ENCODE assay signal across 8 mouse cellular contexts in genomic region chr17:24886134-24886931, GRCm38 (mm10). TPM values are rescaled to one million over a fixed set of nuclear protein-coding genes. Genes with fewer than 3 reads are reported as not detected.
DNase-seq lines count a peak whose midpoint lies in the region; ATAC-seq and TF ChIP-seq lines count a peak whose summit lies in the region.

Nubp2 (minus strand) TSS chr17:24886349.
Spsb3 (plus strand) TSS chr17:24886643.

- peaks cover 71% of the 10 kb centered on the region for H3K36me3 ChIP-seq in megakaryocyte, embryonic 14.5 days (replicated peaks; ENCODE audit: low read length)

- H3K4me1 ChIP-seq in cortical plate, adult 2 months (ENCODE audit: control insufficient read depth, insufficient read depth, low read length) = peaks cover 5% of the 10 kb centered on the region; the same call in 1 of the 2 replicates
- H3K4me1 ChIP-seq in megakaryocyte, embryonic 14.5 days = peaks cover 70% of the 10 kb centered on the region

- no peak for TF ChIP-seq CTCF in cortical plate, adult 2 months (IDR thresholded peaks at IDR 0.05; ENCODE audit: extremely low read depth, insufficient read depth, low read length)

- TF ChIP-seq POLR2A in cortical plate, adult 2 months (IDR thresholded peaks at IDR 0.05; ENCODE audit: extremely low read depth, insufficient read depth, low read length) = peak; percentile 73; the same call in 1 of the 2 replicates

- no peaks in the 10 kb centered on the region for H3K9me3 ChIP-seq in megakaryocyte, embryonic 14.5 days

- H3K27me3 ChIP-seq in megakaryocyte, embryonic 14.5 days (replicated peaks) = no peaks in the 10 kb centered on the region

- H3K4me3 ChIP-seq in cortical plate, adult 2 months (ENCODE audit: insufficient read depth, low read length) = peak within 1 kb of the TSS; percentile 95
- peak within 1 kb of the TSS; percentile 99 for H3K4me3 ChIP-seq in megakaryocyte, embryonic 14.5 days (replicated peaks)

- peak; percentile 95 for ATAC-seq in activated CD4-positive, CD25-positive, alpha-beta regulatory T cell, adult 4 months

- peak within 1 kb of the TSS; percentile 26 for H3K27ac ChIP-seq in cortical plate, adult 2 months (ENCODE audit: insufficient read depth, low read length)

- peak; percentile 97 for DNase-seq in gastrocnemius, adult 8-10 months (ENCODE audit: low spot score in 2 of 2)
- DNase-seq in hindlimb bud, embryonic 11.5 days (ENCODE audit: extremely low spot score, low read depth, low spot score) = peak; percentile 98
- DNase-seq in left cerebral cortex, adult 8-10 months (ENCODE audit: low spot score in 2 of 2) = peak; percentile 90 to 100
- peak; percentile 99 to 100 for DNase-seq in right cerebral cortex, postnatal 10 days (ENCODE audit: low spot score in 2 of 2)
- DNase-seq in urinary bladder, postnatal 25 days (ENCODE audit: low spot score) = peak; percentile 94

RNA-seq across cellular contexts. Expression of gene Nubp2, which starts in this region (rescaled TPM):
- polyA plus RNA-seq in activated CD4-positive, CD25-positive, alpha-beta regulatory T cell, adult 4 months (2017; shearing (Covaris generic)) = 100 to 1,000 TPM in 1 of 2 experiments, 10 to 100 TPM in 1; 88.6 to 103 TPM
- 24.6 and 27.3 TPM in 2 replicates for polyA plus RNA-seq in cortical plate, adult 2 months (2012; rRNA removed)
- total RNA-seq in gastrocnemius, adult 8-10 months (2022) = 10 to 100 TPM; 10.5 to 13.7 (median 11.9) TPM
- 10 to 100 TPM; 28.1 to 33.7 (median 32.0) TPM for total RNA-seq in left cerebral cortex, adult 8-10 months (2022)
- 58.9 and 67.0 TPM in 2 replicates for polyA plus RNA-seq in megakaryocyte, embryonic 14.5 days (2012; ENCODE audit: insufficient read depth, low replicate concordance)

RNA-seq across cellular contexts. Expression of gene Spsb3, which starts in this region (rescaled TPM):
- polyA plus RNA-seq in activated CD4-positive, CD25-positive, alpha-beta regulatory T cell, adult 4 months (2017; shearing (Covaris generic)) = 10 to 100 TPM; 38.5 to 50.9 TPM
- polyA plus RNA-seq in cortical plate, adult 2 months (2012; rRNA removed) = 91.9 and 92.7 TPM in 2 replicates
- total RNA-seq in gastrocnemius, adult 8-10 months (2022) = 10 to 100 TPM; 31.0 to 38.6 (median 35.4) TPM
- total RNA-seq in left cerebral cortex, adult 8-10 months (2022) = 10 to 100 TPM; 51.6 to 57.5 (median 55.3) TPM
- polyA plus RNA-seq in megakaryocyte, embryonic 14.5 days (2012; ENCODE audit: insufficient read depth, low replicate concordance) = 18.7 and 57.4 TPM in 2 replicates

Comparison
In these comparisons a context has a peak if more than half of its experiments do, and no peak if none do; other contexts are left out.
1. Peak in every context shown above with its lines: DNase-seq, ATAC-seq, H3K4me3 ChIP-seq and H3K27ac ChIP-seq.